Mouse (Mus musculus) limb, embryonic 14.5 days (tissue): Measurements from ENCODE around the gene Parpbp. TPM values are rescaled to one million over a fixed set of nuclear protein-coding genes. Genes with fewer than 3 reads are reported as not detected.

Experiments
- ATAC-seq: fragments of 200-750 bp; cut with Nextera tagmentation; 2 replicates; pipeline ENCODE4 v1.8.0; 2017; ENCODE audit warnings: low read depth, moderate number of reproducible peaks, moderate TSS enrichment; ENCODE audit not compliant: low FRiP score
- DNase-seq: peaks from one replicate; pipeline ENCODE4 v3.0.0-alpha.2; 2015; ENCODE audit warnings: low spot score
- H3K27ac ChIP-seq: fragments of 300-500 bp; sonication (generic); replicated peaks from 2 replicates; pipeline ENCODE4 v1.5.1; 2014; ENCODE audit warnings: low read depth, mild to moderate bottlenecking, low read length, moderate library complexity, mixed read lengths
- H3K27me3 ChIP-seq: fragments of 300-500 bp; sonication (generic); 2 replicates; pipeline ENCODE4 v1.6.1; 2014; ENCODE audit warnings: low read length, mixed read lengths; ENCODE audit not compliant: control insufficient read depth, insufficient read depth
- H3K36me3 ChIP-seq: fragments of 300-500 bp; sonication (generic); 2 replicates; pipeline ENCODE4 v1.6.1; 2014; ENCODE audit warnings: mild to moderate bottlenecking, low read length, moderate library complexity, mixed read lengths; ENCODE audit not compliant: control insufficient read depth, insufficient read depth
- H3K4me1 ChIP-seq: fragments of 300-500 bp; sonication (generic); 2 replicates; pipeline ENCODE4 v1.6.1; 2014; ENCODE audit warnings: antibody characterized with exemption, low read length, mixed read lengths; ENCODE audit not compliant: control insufficient read depth, insufficient read depth
- H3K4me2 ChIP-seq: fragments of 300-500 bp; sonication (generic); replicated peaks from 2 replicates; pipeline ENCODE4 v1.6.1; 2014; ENCODE audit warnings: low read depth, mild to moderate bottlenecking, low read length, moderate library complexity; ENCODE audit not compliant: severe bottlenecking
- H3K4me3 ChIP-seq: fragments of 300-500 bp; sonication (generic); replicated peaks from 2 replicates; pipeline ENCODE4 v1.5.1; 2014; ENCODE audit warnings: low read length
- H3K9ac ChIP-seq: fragments of 300-500 bp; sonication (generic); 2 replicates; pipeline ENCODE4 v1.6.1; 2014; ENCODE audit warnings: mild to moderate bottlenecking, low read depth, low read length, moderate library complexity; ENCODE audit not compliant: severe bottlenecking
- H3K9me3 ChIP-seq: fragments of 300-500 bp; sonication (generic); 2 replicates; pipeline ENCODE4 v1.6.1; 2016; ENCODE audit warnings: low read length; ENCODE audit not compliant: control insufficient read depth
- POLR2A ChIP-seq: fragments of 200-500 bp; IDR thresholded peaks from 2 replicates; pipeline ENCODE4 v1.8.0; 2012; ENCODE audit warnings: inconsistent platforms, mild to moderate bottlenecking, moderate library complexity, borderline replicate concordance; ENCODE audit not compliant: insufficient read depth, insufficient read length; ENCODE audit errors: extremely low read depth
- WGBS: fragments of 180-500 bp; shearing (Covaris S2); extraction: QIAGEN DNeasy Blood & Tissue Kit; methylation state at CpG from one replicate; pipeline ENCODE4 v1.1.7; 2014; 5-methylcytosine and 5-hydroxymethylcytosine counted together
- polyA plus RNA-seq, 2 experiments: library from polyadenylated mRNA; depleted of rRNA in 1 of 2; stranded (reverse) in 1 of 2; unstranded in 1 of 2; fragments of >200 nt; fragmentation: Nextera tagmentation in 1 of 2; extraction: Ambion mirVana in 1 of 2; gene quantifications; 2 replicates each; pipeline versions ENCODE4 v1.2.1 to v1.2.3; 2012 to 2014

The Parpbp gene
- polyA plus RNA-seq, 2 experiments, result 7.2 to 8.7 TPM

GRCm38 (mm10) chr10:88151658-88152057 lies 4.9 kb upstream of the Parpbp start:
- TF ChIP-seq POLR2A, result no peak
- 86% methylated on average over 6 of the region's 6 CpGs for WGBS

GRCm38 (mm10) chr10:88150381-88150780 lies 3.6 kb upstream of the Parpbp start:
- Histone ChIP-seq H3K9me3 (no peaks in the 10 kb centered on the region), H3K27ac (no peak overlapping the region), H3K4me1 (peaks cover 13% of the 10 kb centered on the region), H3K4me2 (no peak overlapping the region), H3K36me3 (peaks cover 24% of the 10 kb centered on the region), H3K9ac (no peak overlapping the region), H3K27me3 (no peaks in the 10 kb centered on the region), H3K4me3 (no peak overlapping the region)
- TF ChIP-seq POLR2A, result no peak
- no peak for ATAC-seq
- 91% methylated on average over 4 of the region's 4 CpGs for WGBS
- no peak for DNase-seq

More at GRCm38 (mm10) chr10:88151658-88152057, 4.9 kb upstream of the Parpbp start:
- peaks cover 4% of the 10 kb centered on the region for H3K4me1 ChIP-seq
- peaks cover 24% of the 10 kb centered on the region for H3K36me3 ChIP-seq
- H3K4me2 ChIP-seq, result no peak overlapping the region
- ATAC-seq (no peak), DNase-seq (no peak)
- H3K9ac ChIP-seq, result no peak overlapping the region
- H3K4me3 ChIP-seq, result no peak overlapping the region
- H3K27me3 ChIP-seq, result no peaks in the 10 kb centered on the region
- H3K27ac ChIP-seq, result no peak overlapping the region
- no peaks in the 10 kb centered on the region for H3K9me3 ChIP-seq

DNA sequence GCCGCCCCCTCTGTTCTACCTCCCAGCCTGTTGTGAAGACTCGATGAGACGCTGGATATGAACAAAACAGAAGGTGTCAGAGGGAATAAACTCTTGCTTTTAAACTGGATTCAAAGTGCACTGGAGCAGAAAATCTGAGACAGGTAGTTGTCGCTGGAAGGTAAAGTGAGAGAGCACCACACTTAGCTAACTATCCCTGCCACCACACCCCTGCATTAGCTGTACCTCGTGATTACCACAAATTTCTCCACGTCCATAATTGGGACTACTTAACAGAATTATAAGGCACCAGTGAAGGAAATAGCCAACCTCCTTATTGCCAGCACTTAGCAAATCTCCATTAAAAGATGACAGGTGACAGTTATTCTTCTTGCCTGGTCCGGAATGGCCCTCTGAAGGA lies 554 bp downstream of the Parpbp start:
- Histone ChIP-seq H3K4me3 (peak overlapping the region; percentile 80), H3K27ac (no peak overlapping the region), H3K27me3 (no peaks in the 10 kb centered on the region), H3K9me3 (no peaks in the 10 kb centered on the region), H3K9ac (peak overlapping the region; percentile 82), H3K36me3 (peaks cover 4% of the 10 kb centered on the region; the same call in 1 of the 2 replicates), H3K4me2 (peak overlapping the region; percentile 87), H3K4me1 (peaks cover 14% of the 10 kb centered on the region)
- DNase-seq (no peak), ATAC-seq (no peak)
- TF ChIP-seq POLR2A, result no peak
- WGBS, result 20% methylated on average over 7 of the region's 7 CpGs

GRCm38 (mm10) chr10:88135630-88136029 lies 11.1 kb downstream of the Parpbp start:
- Histone ChIP-seq H3K4me3 (no peak overlapping the region), H3K27me3 (no peaks in the 10 kb centered on the region), H3K36me3 (no peaks in the 10 kb centered on the region), H3K9ac (no peak overlapping the region), H3K4me2 (no peak overlapping the region), H3K9me3 (no peaks in the 10 kb centered on the region), H3K4me1 (no peaks in the 10 kb centered on the region), H3K27ac (no peak overlapping the region)
- WGBS, result 95% methylated on average over 16 of the region's 16 CpGs
- ATAC-seq (no peak), DNase-seq (no peak)
- no peak for TF ChIP-seq POLR2A

- H3K9ac ChIP-seq, result no peak overlapping the region
- no peaks in the 10 kb centered on the region for H3K27me3 ChIP-seq
- H3K4me1 ChIP-seq, result no peaks in the 10 kb centered on the region
- no peak overlapping the region for H3K4me2 ChIP-seq
- ATAC-seq (no peak), DNase-seq (no peak)
- no peak overlapping the region for H3K4me3 ChIP-seq
- H3K36me3 ChIP-seq, result no peaks in the 10 kb centered on the region; the same call in 1 of the 2 replicates
- H3K9me3 ChIP-seq, result no peaks in the 10 kb centered on the region
- no peak overlapping the region for H3K27ac ChIP-seq
- no peak for TF ChIP-seq POLR2A
Measured at GRCm38 (mm10) chr10:88119721-88120120, 27.0 kb downstream of the Parpbp start.

DNA sequence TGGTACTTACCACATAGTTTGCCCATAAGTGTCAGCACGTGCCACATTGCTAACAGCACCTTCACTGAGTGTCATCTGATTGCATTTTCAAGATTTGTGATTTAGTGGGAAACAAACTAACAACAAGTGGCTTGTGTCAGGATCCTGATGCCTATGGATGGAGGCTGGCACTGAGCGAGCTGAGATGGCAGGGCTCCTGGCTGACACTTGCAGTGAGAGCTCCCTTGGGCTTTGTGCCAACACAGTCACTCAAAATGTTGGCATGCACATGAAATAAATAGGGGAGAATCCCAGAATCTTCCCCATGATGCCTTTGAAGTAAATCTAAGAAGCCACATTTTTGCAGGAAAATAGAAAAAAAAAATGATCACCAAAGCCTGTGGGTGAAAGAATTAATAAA lies 33.5 kb downstream of the Parpbp start:
- H3K4me2 ChIP-seq, result no peak overlapping the region
- no peak overlapping the region for H3K9ac ChIP-seq
- no peaks in the 10 kb centered on the region for H3K4me1 ChIP-seq
- H3K9me3 ChIP-seq, result no peaks in the 10 kb centered on the region
- no peak overlapping the region for H3K4me3 ChIP-seq
- no peak for ATAC-seq
- H3K27me3 ChIP-seq, result no peaks in the 10 kb centered on the region
- H3K27ac ChIP-seq, result no peak overlapping the region
- 86% methylated on average over 2 of the region's 2 CpGs for WGBS
- H3K36me3 ChIP-seq, result 0 out of 2 replicates have a peak, but pooled peaks cover 3% of the 10 kb centered on the region
- DNase-seq, result no peak
- no peak for TF ChIP-seq POLR2A
